Mouse (Mus musculus): Measurements from ENCODE around the gene Thg1l. TPM values are rescaled to one million over a fixed set of nuclear protein-coding genes. Genes with fewer than 3 reads are reported as not detected.
A peak's percentile ranks its signal among the peaks of the same experiment; 100 is the strongest.

The Thg1l gene
- polyA plus RNA-seq, 1 experiment from 2014 or later, result 11.2 TPM

DNA sequence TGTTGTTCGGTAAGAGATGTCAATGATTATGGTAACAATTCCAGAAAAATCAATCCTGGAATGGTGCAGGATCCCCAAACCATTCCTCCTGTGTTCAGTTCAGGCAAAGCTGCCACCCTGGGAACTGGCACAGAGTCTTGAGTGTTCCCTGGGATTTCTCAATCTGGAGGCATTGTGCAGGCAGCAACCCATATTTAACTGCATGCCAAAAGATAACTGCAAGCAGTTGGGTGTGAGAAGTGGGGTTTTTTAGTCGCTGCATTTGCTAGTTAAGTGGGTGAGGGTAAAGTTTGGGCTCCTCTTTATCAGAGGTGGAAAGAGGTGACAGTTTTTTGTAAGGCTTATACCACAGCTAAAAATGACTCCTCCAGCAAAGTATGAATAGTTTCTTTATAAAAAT is 7.8 kb downstream of the Thg1l start:
- H3K4me2 ChIP-seq, result no peak overlapping the region
- no peak overlapping the region for H3K9ac ChIP-seq
- ATAC-seq (ENCODE audit: insufficient read depth, low FRiP score, low read depth), result no peak
- H3K27ac ChIP-seq, result no peak overlapping the region
- H3K27me3 ChIP-seq (replicated peaks), result no peaks in the 10 kb centered on the region
- H3K36me3 ChIP-seq, result peaks cover 14% of the 10 kb centered on the region; the same call in 1 of the 2 replicates
- WGBS, result 85% methylated on average over 2 of the region's 2 CpGs
- no peak overlapping the region for H3K4me3 ChIP-seq (replicated peaks)
- peaks cover 6% of the 10 kb centered on the region; the same call in 1 of the 2 replicates for H3K4me1 ChIP-seq
- no peaks in the 10 kb centered on the region for H3K9me3 ChIP-seq

GRCm38 (mm10) chr11:45946796-45947195 is 8.5 kb downstream of the Thg1l start:
- ATAC-seq (ENCODE audit: insufficient read depth, low FRiP score, low read depth), result no peak
- Histone ChIP-seq H3K27me3 (replicated peaks) (no peaks in the 10 kb centered on the region), H3K4me2 (no peak overlapping the region), H3K4me1 (peaks cover 6% of the 10 kb centered on the region; the same call in 1 of the 2 replicates), H3K36me3 (peaks cover 14% of the 10 kb centered on the region; the same call in 1 of the 2 replicates), H3K9me3 (no peaks in the 10 kb centered on the region), H3K27ac (no peak overlapping the region), H3K9ac (no peak overlapping the region), H3K4me3 (replicated peaks) (no peak overlapping the region)
- WGBS, result 72% methylated on average over 4 of the region's 4 CpGs

GRCm38 (mm10) chr11:45944643-45945156 is 10.6 kb downstream of the Thg1l start, which contains the start of gene Lsm11:
Lsm11 (minus strand) TSS chr11:45944935.
- Histone ChIP-seq H3K4me2 (peak within 1 kb of the TSS; percentile 84), H3K4me3 (replicated peaks) (peak within 1 kb of the TSS; percentile 88), H3K9ac (peak within 1 kb of the TSS; percentile 73), H3K4me1 (peaks cover 6% of the 10 kb centered on the region; the same call in 1 of the 2 replicates), H3K36me3 (0 out of 2 replicates have a peak, but pooled peaks cover 6% of the 10 kb centered on the region), H3K27me3 (replicated peaks) (no peaks in the 10 kb centered on the region), H3K9me3 (no peaks in the 10 kb centered on the region), H3K27ac (peak within 1 kb of the TSS; percentile 54; the same call in 1 of the 2 replicates)
- peak; percentile 89 for ATAC-seq (ENCODE audit: insufficient read depth, low FRiP score, low read depth)
- under 1% methylated on average over 50 of the region's 55 CpGs for WGBS

- H3K9ac ChIP-seq, result peak overlapping the region; percentile 73
- no peaks in the 10 kb centered on the region for H3K27me3 ChIP-seq (replicated peaks)
- peak; percentile 40 for ATAC-seq (ENCODE audit: insufficient read depth, low FRiP score, low read depth)
- WGBS, result under 1% methylated on average over 49 of the region's 49 CpGs
- H3K4me2 ChIP-seq, result peak overlapping the region; percentile 84
- peaks cover 6% of the 10 kb centered on the region; the same call in 1 of the 2 replicates for H3K4me1 ChIP-seq
- H3K9me3 ChIP-seq, result no peaks in the 10 kb centered on the region
- H3K36me3 ChIP-seq, result 0 out of 2 replicates have a peak, but pooled peaks cover 6% of the 10 kb centered on the region
- peak overlapping the region; percentile 54; the same call in 1 of the 2 replicates for H3K27ac ChIP-seq
- H3K4me3 ChIP-seq (replicated peaks), result peak overlapping the region; percentile 88
Observed at GRCm38 (mm10) chr11:45943891-45944642, 11.2 kb downstream of the Thg1l start.

DNA sequence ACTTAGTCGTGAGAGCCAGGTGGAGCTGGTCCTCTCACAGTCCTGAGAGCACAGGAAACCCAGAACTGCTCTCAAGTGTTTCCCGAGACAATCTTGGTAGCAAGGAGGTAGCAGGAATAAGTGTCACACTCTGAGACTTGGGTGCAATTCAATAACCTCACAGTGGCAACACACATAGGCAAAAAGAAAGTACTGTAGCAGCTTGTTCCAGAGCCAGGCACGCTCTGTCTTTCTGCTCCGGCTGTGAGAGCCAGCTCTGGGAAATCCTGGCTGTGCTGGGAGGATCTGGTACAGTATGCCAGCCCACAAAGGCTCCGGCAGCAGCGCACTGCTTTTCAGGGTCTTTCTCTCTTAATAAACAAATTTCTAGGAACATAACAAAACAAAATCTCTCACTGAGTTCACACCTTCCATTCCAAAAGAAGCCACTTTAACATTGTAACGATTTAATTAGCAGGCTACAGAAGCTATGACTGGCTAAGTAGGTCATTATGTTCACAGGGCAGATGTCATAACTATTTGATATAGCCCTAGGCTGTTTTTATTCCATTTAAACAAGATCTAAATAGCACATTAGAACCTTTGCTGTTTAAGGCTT is 12.1 kb downstream of the Thg1l start:
- Histone ChIP-seq H3K4me1 (peaks cover 6% of the 10 kb centered on the region; the same call in 1 of the 2 replicates), H3K4me2 (peak overlapping the region; percentile 84), H3K36me3 (0 out of 2 replicates have a peak, but pooled peaks cover 4% of the 10 kb centered on the region), H3K27ac (no peak overlapping the region), H3K9me3 (no peaks in the 10 kb centered on the region), H3K27me3 (replicated peaks) (no peaks in the 10 kb centered on the region), H3K4me3 (replicated peaks) (peak overlapping the region; percentile 88), H3K9ac (no peak overlapping the region)
- WGBS, result 51% methylated on average over 7 of the region's 7 CpGs
- no peak for ATAC-seq (ENCODE audit: insufficient read depth, low FRiP score, low read depth)

GRCm38 (mm10) chr11:45942281-45942680 is 13.0 kb downstream of the Thg1l start:
- no peak overlapping the region for H3K4me3 ChIP-seq (replicated peaks)
- no peak overlapping the region for H3K27ac ChIP-seq
- H3K36me3 ChIP-seq, result 0 out of 2 replicates have a peak, but pooled peaks cover 4% of the 10 kb centered on the region
- H3K4me1 ChIP-seq, result peaks cover 6% of the 10 kb centered on the region; the same call in 1 of the 2 replicates
- no peaks in the 10 kb centered on the region for H3K9me3 ChIP-seq
- no peak for ATAC-seq (ENCODE audit: insufficient read depth, low FRiP score, low read depth)
- WGBS, result 86% methylated on average over 7 of the region's 7 CpGs
- H3K4me2 ChIP-seq, result no peak overlapping the region
- no peaks in the 10 kb centered on the region for H3K27me3 ChIP-seq (replicated peaks)
- H3K9ac ChIP-seq, result no peak overlapping the region

DNA sequence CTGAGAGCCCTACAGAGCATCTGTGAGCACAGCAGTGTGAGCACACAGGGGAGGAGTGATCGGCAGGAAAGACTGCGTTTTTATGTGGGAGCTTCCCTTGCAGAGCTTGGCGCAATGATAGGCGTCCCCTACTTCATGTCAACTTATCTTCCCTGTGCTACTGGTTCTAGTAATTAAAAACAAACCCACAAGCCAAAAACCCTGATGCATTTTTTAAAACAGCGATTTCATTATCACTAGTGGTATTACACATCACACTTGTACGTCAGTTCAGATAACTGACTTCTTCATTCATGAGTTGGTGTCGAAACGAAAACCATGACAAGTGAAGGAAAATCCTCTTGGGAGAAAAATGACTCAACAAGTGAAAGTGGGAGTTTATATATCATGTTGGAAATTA is 16.4 kb downstream of the Thg1l start:
- ATAC-seq (ENCODE audit: insufficient read depth, low FRiP score, low read depth), result no peak
- Histone ChIP-seq H3K4me1 (peaks cover 6% of the 10 kb centered on the region; the same call in 1 of the 2 replicates), H3K9ac (no peak overlapping the region), H3K9me3 (no peaks in the 10 kb centered on the region), H3K4me2 (no peak overlapping the region), H3K4me3 (replicated peaks) (no peak overlapping the region), H3K36me3 (peaks cover 8% of the 10 kb centered on the region; the same call in 1 of the 2 replicates), H3K27ac (no peak overlapping the region), H3K27me3 (replicated peaks) (no peaks in the 10 kb centered on the region)
- 89% methylated on average over 8 of the region's 8 CpGs for WGBS

DNA sequence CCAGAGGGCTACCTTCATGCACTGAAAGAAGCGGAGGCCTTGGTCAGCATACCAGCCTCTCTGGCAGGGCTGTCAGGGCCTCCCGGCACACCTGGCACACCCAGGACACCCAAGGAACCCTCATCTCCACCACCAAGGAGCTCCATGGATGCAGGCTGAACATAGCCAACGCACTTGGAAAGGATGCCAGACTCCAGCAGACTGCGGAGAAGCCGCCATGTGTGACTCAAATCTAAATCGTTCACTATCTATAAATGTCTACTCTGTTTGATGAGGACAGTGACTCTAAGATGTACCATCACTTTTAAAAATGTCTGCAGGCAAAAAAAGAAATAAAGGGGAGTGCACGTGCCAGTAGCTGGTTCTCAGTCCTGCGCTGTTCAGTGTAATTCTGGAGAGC is 17.8 kb downstream of the Thg1l start:
- Histone ChIP-seq H3K4me1 (no peaks in the 10 kb centered on the region), H3K36me3 (peaks cover 19% of the 10 kb centered on the region), H3K4me3 (replicated peaks) (no peak overlapping the region), H3K4me2 (no peak overlapping the region), H3K27ac (no peak overlapping the region), H3K27me3 (replicated peaks) (no peaks in the 10 kb centered on the region), H3K9me3 (no peaks in the 10 kb centered on the region), H3K9ac (no peak overlapping the region)
- ATAC-seq (ENCODE audit: insufficient read depth, low FRiP score, low read depth), result no peak
- WGBS, result 95% methylated on average over 8 of the region's 8 CpGs

DNA sequence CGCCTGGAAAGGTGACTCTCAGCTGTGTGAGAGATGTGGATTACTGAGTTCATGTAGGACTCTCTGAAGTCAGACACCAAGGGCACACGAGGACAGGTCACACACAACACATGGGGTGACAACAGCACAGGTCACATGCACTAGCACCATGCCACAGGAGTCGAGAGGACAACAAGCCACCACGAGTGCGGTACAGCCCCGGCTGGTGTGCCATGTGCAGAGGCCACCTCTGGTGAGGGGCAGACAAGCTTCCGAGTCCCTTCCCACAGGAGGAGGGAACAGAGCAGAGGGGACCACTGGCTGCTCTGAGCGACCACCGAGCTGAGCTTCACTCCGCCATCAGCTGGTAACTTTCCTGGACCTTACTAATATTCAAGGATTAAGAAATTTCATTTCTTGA is 22.5 kb downstream of the Thg1l start:
- Histone ChIP-seq H3K4me2 (no peak overlapping the region), H3K27me3 (replicated peaks) (no peaks in the 10 kb centered on the region), H3K27ac (no peak overlapping the region), H3K4me1 (no peaks in the 10 kb centered on the region), H3K4me3 (replicated peaks) (no peak overlapping the region), H3K36me3 (peaks cover 17% of the 10 kb centered on the region), H3K9me3 (no peaks in the 10 kb centered on the region), H3K9ac (no peak overlapping the region)
- no peak for ATAC-seq (ENCODE audit: insufficient read depth, low FRiP score, low read depth)
- WGBS, result 88% methylated on average over 10 of the region's 10 CpGs

GRCm38 (mm10) chr11:45929541-45929940 is 25.8 kb downstream of the Thg1l start:
- peaks cover 12% of the 10 kb centered on the region for H3K36me3 ChIP-seq
- H3K27me3 ChIP-seq (replicated peaks), result no peaks in the 10 kb centered on the region
- no peak for ATAC-seq (ENCODE audit: insufficient read depth, low FRiP score, low read depth)
- WGBS, result 87% methylated on average over 10 of the region's 10 CpGs
- H3K27ac ChIP-seq, result no peak overlapping the region
- no peak overlapping the region for H3K4me2 ChIP-seq
- no peaks in the 10 kb centered on the region for H3K4me1 ChIP-seq
- no peaks in the 10 kb centered on the region for H3K9me3 ChIP-seq
- H3K9ac ChIP-seq, result no peak overlapping the region
- no peak overlapping the region for H3K4me3 ChIP-seq (replicated peaks)

GRCm38 (mm10) chr11:45927456-45927855 is 27.8 kb downstream of the Thg1l start:
- H3K4me2 ChIP-seq, result no peak overlapping the region
- ATAC-seq (ENCODE audit: insufficient read depth, low FRiP score, low read depth), result no peak
- no peak overlapping the region for H3K4me3 ChIP-seq (replicated peaks)
- peaks cover 1% of the 10 kb centered on the region for H3K36me3 ChIP-seq
- H3K4me1 ChIP-seq, result no peaks in the 10 kb centered on the region
- H3K27ac ChIP-seq, result no peak overlapping the region
- no peaks in the 10 kb centered on the region for H3K9me3 ChIP-seq
- no peaks in the 10 kb centered on the region for H3K27me3 ChIP-seq (replicated peaks)
- WGBS, result 60% methylated on average over 5 of the region's 5 CpGs
- H3K9ac ChIP-seq, result no peak overlapping the region

- no peak overlapping the region for H3K9ac ChIP-seq
- WGBS, result 0% methylated on average over 9 of the region's 9 CpGs
- no peaks in the 10 kb centered on the region for H3K27me3 ChIP-seq (replicated peaks)
- no peaks in the 10 kb centered on the region for H3K9me3 ChIP-seq
- peak overlapping the region; percentile 41 for H3K4me3 ChIP-seq (replicated peaks)
- peak overlapping the region; percentile 67 for H3K4me2 ChIP-seq
- no peaks in the 10 kb centered on the region; the same call in none of the 2 replicates for H3K36me3 ChIP-seq
- peak; percentile 84 for ATAC-seq (ENCODE audit: insufficient read depth, low FRiP score, low read depth)
- 0 out of 2 replicates have a peak, but pooled peaks cover under 1% of the 10 kb centered on the region for H3K4me1 ChIP-seq
- no peak overlapping the region for H3K27ac ChIP-seq
Observed at GRCm38 (mm10) chr11:45926640-45927082, 28.6 kb downstream of the Thg1l start.
